Mouse (Mus musculus) brain, adult 2 months (tissue): Measurements from ENCODE around the gene Hist2h2ac.
"Not testable (repeated sequence)": the region's sequence is repeated elsewhere in the genome, so short reads cannot be mapped to it uniquely, and the experiment has no call there.

Source experiments
- DNase-seq: peaks from one replicate; pipeline ENCODE4 v3.0.0; 2011; ENCODE audit warnings: low read depth, low spot score

The Hist2h2ac gene

DNA sequence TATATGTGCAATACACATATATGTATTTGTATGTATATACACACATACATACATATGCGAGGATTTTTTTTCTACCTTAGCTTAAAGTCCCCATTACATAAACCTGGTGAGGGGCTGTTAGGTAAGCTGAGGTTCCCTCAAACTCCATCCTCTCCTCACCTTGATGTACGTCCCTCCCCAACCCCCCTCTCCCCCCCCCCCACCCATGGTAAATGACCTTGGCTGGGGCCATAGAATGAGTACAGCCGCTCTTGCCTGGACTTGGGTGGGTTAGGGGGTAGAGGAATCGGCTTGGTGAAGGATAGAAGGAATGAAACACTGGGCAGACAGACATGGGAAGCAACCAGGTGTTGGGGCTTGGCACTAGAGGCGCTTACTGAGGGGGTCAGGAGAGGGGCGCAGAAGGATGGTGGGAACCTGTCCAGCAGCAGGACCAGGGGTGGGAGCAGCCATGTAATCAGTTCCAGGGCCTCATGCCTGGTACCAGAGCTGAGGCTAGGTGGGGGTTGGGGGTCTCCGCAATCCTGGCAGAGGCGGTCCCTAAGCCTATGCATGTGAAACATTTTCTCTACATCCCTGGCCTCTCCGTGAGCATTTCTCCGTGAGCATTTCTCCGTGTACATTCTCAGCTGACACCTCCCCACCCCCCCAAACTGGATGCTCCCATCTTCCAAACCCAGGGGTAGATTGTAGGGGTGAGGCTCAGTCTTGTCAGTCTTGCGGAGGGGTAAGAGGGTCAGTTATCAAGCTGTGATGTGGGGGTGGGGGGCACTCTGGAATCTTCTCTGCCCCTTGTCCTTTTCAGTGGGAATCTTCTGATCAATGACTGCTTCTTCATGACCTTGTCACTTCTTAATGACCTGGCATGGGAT lies 38.9 kb downstream of the Hist2h2ac start:
- DNase-seq: peak; percentile 87

DNA sequence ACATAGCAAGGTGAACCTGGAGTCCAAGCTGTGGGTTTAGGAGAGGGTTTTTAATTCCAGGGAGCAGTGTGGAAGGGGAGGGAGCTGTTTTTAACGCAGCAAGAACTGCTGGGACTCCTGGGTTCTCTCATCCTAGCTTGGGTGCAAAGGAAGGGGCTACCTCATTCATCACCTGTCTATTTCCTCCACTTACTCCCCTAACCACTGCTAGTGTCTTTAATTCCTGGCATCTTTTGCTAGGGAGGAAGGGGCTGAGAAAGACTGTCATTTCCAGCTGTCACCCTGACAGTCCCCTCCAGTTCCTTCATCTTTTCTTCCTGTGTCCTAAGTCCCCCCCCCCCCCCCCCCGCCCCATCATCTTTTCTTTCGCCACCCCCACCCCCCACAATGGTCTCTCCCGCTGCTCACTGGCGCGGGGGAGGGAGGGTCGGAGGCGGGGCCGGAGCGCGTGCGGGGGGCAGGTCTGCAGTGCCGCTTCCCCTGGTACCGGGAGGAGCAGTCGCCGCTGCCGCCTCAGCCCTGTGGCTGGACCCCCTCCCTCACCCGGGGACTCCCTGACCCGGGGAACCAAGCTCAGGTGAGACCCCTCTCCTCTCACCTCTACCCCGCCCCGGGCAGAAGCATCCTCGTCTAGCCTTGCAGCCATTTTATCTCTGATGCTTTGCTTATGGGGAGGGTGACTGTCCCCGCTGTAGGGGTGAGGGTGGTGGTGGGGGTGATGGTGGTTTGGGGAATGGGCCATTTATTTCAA lies 39.8 kb downstream of the Hist2h2ac start, which contains the start of gene Sv2a:
TSS of gene Sv2a (plus strand) at position 425 of the 751 bp plus-strand sequence.
- peak; percentile 90 for DNase-seq

DNA sequence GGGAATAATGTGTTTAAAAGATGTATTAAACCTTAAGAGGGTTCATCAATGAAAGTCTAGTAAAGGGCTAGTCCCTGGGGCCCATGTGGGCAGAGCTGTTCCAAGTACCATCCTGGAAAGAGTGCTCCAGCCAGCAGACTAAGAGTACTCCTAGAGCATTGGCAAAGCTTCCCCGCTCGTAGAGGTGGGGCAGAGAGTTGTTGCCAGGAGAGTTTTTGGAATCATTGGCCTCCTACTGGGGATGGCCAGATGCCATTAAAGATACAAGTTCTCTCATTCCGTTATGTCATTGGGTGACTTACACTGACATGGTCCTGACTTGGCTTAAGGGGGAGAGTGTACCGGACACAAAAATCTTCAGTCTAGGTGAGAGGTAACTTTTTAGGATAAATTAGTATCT lies 41.1 kb downstream of the Hist2h2ac start:
- DNase-seq: peak; percentile 54

DNA sequence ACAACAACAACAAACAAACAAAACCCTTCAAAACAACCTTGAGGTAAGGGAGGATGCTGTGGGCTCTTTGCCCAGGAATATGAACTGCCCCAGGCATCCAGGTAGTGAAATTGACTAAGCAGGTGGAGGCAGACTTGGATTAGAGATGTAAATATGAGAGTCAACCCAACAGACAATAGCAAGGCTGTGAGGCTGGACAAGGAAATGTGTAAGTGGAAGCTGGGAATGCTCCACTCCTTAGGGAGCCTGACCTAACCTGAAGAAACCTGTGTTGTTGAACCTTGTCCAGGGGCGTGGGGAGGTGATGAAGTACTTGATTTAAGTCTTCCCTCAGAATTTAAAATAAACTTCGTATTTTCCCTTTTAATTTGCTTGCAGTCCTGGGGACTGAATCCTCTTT lies 41.8 kb downstream of the Hist2h2ac start:
- no peak for DNase-seq

DNA sequence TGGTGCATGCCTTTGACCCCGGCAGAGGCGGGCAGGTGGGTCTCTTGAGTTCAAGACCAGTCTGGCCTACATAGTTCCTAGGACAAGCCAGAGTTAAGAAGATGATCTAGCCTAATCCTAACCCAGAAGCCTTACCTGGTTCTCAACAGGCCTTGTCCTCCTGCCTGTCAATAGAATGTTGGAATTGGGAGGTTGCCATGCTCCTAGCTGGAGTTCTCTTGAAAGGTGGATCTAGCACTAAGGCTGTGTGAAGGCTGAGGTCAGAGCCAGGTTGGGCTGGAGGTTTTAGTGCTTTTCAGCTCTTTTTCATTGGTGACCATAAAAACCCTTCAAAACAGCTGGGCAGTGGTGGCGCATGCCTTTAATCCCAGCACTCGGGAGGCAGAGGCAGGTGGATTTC lies 42.3 kb downstream of the Hist2h2ac start:
- DNase-seq: no peak

DNA sequence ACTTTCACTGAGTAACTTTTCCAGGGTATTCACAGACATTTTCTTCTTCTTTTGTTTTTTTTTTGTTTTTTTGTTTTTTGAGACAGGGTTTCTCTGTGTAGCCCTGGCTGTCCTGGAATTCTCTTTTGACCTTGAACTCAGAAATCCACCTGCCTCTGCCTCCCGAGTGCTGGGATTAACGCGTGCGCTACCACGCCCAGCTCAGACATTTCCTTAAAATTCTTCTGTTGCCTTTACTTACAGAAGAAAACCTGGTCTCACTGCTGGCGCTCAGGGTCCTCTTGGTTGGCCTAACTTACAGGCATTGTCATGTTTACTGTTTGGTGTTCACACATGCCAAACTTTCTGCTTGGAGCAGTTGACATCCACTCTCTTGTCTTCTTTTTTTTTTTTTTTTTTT lies 45.4 kb downstream of the Hist2h2ac start:
- no peak for DNase-seq

DNA sequence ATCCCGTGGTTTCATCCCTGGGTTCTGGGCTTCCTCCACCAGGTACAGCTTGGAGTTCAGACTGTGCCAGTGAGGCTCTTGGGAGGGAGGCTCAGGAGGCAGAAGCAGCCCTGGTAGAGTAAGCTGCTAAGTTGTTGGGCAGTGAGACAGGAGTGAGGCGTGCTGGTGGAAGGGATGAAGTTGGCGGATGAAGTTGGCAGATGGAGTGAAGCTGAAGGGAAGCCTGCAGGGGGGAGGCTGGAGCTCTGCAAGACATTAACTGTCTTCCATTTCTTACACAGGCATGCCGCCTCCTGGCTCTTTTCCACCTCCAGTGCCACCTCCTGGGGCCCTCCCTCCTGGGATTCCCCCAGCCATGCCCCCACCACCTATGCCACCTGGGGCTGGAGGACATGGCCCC lies 46.6 kb downstream of the Hist2h2ac start:
- not testable (repeated sequence) for DNase-seq

DNA sequence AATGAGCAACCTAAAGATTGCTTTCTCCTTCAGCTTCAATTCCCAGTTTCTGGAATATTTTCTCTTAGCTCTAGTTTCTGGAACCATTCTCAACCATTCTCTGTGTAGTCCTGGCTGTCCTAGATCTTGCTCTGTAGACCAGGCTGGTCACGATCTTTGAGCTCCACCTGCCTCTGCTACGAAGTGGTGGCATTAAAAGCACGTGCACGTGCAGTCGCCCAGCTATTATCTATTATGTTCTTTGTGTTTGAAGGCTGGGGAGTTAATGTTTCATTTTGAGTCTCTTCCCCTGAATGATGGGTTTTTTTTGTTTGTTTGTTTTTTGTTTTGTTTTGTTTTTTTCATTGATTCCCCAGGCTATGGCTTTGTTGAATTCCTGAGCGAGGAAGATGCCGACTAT lies 47.5 kb downstream of the Hist2h2ac start:
- DNase-seq: no peak

DNA sequence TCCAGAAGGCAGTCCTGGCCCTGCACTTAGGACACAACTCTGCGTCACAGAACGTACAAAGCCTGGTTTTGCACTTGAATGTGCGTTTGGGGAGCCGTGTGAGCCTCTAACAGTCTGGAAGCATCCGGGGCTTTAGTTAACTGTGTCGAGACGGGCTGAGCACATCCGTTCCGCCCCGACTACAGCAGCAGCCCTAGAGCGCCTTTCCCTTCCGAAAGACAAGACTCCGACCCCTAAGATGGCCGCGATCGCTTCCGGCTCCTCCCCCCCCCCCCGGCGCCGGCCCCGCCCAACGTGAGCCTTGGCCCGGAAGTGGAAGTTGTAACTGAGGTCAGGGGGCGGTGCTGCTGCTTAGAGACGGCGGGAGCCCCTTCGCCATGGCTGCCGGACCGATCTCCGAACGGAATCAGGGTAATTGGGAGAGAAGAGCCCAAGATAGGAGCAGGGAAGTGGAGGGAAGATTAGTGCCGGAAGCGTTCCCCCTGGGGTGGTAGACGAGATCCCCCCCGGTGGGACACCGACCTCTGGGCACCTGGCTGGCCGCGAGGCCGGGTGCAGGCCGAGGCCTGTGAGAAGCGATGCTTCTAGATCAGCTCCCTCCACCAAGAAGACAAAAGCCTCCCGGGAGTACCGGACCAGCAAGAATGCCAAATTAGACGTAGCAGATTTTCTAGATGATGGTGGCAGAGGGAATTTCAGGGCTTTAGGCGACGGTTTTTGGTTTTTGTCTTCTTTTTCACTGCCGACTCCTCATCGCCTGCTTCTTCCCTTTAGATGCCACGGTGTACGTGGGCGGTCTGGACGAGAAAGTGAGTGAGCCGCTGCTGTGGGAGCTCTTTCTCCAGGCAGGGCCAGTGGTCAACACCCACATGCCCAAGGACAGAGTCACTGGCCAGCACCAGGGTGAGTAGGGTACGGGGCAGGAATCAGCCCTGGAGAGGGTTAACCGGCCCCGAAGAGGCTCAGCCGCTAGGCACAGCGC lies 48.2 kb downstream of the Hist2h2ac start, which contains the start of gene Sf3b4:
TSS of gene Sf3b4 (plus strand) at position 136 of the 982 bp plus-strand sequence.
- peak; percentile 96 for DNase-seq

DNA sequence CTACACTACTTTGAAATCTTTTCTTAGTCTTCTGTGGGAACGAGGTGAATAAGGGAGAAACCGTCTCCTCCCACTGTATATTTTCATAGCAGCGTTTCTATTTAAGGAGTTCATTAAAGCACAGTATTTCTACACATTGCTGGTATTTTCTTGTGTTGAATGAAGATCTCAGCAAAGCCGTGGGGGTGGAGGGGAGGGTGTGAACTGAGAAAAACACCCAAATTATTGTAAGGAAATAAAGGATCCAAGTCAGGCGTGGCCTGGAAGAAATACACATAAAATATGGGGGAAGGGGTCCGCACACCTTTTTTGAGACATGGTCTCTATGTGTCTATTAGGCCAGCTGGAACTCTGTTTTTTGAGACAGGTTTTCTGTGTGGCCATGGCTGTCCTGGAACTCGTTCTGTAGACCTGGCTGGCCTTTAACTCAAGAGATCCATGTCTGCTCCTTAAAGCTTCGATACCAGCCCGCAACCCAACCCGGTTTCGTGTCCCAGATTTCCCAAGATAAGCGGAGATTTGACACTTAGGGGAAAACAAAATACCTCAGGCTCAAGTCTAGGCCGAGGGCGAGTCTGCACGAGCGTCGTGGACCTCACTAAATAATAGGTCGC lies 49.0 kb downstream of the Hist2h2ac start:
- DNase-seq: peak; percentile 71

DNA sequence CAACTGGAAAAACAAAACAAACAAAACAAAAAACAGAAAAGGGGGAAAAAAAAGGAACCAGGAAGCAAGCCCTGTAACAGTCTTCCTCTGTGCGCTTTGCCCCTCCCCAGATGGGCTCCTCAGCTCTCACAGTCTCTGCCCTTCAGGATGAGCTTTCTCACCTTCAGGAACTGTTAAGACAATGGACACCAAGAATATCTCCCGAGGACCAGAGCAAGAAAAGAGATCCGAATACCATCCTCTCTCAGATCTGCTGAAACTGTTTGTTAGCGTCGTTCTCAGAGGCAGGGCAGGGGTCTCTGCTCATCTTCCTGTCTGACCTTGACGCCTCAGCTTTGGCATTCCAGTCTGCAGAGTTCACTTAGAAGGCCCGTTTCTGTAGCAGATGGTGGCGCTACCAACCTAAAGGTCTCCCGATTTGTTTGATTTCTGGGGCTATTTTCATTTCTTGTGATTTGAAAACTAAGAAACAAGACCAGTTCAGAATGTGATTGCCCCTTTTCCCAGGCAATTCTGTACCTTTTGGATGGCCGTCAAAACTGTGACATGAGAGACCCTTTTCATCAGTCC lies 49.6 kb downstream of the Hist2h2ac start:
- DNase-seq: no peak
